Mouse (Mus musculus) cerebellum, adult 18-20 months (tissue): ENCODE measurements at regions not wholly inside any gene's neighbourhood (a gene's known extent, or its start where the extent isn't known, plus 50 kb on each side); places are given as distances from the start of the nearest gene placed in this dataset.
A peak's percentile ranks its signal among the peaks of the same experiment; 100 is the strongest.

Experiments used
- DNase-seq, 2 experiments: peaks; one replicate each; pipeline ENCODE4 v3.0.0; 2021

DNA sequence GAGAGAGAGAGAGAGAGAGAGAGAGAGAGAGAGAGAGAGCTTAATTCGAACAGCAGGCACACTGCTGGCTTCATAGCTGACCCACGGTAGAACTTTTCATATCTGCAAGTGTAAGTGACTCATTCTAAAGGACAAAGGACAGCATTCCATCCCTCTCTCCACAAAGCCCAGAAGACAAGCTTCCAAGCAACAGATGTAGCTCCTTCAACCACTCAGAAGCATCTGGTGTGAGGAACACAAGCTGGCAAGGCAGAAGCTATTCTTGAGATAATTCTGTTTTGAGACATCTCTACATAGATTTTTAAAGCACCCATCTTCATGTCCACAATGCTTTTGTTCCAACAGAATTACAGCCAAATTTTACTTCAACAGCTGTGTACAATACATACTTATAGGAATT is 294.2 kb upstream of the Gria1 start:
- DNase-seq: no peak

DNA sequence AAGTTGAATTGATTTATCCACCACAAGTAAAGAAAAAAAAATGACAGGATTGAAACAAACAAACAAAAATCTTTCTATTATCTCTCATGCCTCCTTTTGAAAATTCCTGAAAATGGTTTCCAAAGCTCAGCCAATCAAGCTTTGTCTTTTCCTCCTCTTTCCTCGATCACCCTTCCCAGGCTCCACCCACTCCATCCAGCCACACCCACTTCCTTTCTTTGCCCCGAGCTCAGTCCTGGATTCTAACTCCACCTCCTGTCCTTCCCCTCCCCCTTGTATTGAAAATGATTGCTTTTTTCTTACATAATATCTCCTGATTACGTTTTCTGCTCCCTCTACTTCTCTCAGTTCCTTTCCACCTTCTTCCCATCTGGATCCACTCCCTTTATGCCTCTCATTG is 286.0 kb upstream of the Gria1 start:
- DNase-seq: no peak

DNA sequence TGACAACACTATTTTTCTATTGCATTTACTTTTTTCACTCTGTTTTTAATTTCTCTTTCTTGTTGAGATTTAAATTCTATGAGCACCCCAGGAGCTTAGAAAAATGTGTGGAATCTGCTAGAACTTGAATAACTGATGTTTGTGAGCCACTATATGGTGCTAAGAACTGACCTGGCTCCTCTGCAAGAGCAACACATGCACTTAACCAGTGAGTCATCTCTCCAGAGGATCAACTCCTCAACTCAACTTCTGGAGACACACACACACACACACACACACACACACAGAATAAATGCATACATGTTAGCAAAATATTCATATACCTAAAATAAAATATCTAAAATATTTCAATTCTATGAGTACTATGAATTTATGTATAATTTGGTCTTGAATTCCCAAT is 285.0 kb upstream of the Gria1 start:
- no peak for DNase-seq

DNA sequence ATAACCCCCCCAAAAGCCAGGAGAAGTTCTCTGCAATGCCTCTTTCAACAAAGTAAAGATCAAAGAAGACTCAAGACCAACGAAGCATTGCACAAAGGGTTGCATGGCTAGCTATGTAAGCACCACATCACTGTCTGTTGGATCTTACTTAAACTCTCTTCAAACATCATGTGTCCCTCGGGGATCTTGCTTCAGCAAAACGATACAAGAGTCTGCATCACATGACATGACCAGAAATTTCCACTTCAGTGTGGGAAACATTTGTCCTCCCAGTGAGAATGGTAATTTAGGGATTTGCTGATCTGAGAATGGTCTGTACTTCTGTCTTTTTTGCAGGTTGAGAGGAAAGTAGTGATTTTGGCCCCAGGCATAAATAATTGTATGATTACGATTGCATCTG is 283.6 kb upstream of the Gria1 start:
- DNase-seq: no peak

DNA sequence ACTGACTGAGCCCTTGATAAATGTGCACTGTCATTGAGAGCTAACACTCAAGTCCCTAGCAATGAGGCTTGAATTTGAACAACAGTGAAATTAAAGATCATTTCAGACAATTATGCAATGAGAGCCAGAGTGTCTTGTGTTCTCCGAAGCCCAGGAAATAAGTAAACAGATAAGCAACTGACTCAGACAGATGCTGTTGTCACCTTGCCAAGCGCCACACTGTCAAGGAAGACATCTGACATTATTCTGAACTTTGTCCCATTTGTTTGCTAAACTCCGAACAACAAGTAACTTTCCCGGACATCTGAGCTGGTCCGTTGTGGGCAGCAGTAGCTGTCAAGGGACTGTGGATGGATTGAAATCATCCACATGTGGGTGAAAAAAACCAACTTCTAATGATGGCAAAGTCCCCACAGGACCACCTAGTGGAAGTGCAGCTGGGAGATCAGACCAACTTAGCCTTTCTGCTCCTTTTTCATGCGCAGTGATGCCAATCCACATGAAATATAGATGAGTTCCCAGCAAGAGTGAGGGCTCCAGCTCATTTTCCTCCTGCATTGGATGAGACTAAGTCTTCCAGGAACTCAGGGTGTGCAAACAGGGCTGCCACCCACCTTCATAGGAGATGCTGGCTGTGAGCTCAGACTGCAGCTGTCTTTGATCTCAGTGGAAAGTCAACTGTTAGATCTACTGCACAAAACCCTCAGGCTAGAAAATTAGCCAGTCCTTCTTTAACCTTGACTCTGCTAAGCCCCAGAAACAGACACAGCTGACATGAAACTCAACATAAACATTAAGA is 282.8 kb upstream of the Gria1 start:
- DNase-seq: no peak

DNA sequence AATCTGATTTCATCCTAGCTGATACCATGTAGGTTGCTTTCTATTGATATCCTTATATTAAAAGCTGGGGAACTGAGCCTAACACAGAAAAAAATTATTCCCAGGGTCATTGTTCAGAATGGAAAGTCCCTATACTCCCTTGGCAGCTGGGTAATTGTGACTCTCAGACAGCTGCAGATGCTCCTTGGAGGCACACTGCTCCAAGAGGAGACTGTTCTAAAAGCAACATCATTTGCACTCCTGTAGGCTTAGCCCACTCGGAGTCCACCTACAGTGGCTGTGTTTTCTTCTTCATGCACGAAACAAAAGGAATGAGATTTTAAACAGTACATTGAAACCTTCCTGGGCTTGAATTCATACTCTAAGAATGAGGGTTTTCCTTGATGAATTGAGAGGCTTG is 269.3 kb upstream of the Gria1 start:
- no peak for DNase-seq

DNA sequence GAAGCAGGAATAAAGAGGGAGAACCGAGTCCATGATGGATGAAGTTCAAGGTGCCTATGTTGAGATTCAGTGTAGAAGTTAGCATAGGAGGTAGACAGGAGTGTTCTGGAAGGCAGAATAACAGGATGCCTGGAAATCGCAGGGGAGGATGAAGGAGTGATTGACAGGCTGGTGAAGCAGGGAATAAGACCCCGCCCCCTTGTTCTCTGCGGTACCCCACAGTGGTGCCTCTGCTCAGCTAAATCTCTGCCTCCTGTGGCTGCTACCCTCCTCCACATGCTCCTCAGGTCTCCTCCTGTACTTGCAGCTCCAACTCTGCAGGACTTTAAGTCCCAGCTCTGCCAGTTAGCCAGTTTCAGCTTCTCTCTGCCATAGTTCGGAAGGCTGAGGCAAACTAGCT is 261.2 kb upstream of the Gria1 start:
- DNase-seq: no peak

DNA sequence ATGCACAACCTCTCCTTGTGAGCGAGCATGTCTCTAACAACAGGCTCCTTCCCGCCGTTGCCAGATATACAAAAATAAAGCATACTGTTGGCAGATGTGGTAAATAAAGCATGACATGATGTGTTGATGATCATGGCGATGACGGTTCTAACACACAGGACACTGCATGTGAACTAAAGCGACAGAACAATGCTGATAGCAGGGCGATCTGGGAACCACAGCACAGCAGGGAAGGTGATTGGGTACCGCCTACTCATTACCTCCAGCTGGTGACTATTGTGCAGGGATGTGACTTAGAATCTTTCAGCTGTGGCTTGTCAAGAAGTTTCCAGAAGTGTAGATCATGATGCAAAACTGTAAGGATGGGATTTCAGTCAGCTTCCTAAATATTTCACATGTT is 260.5 kb upstream of the Gria1 start:
- no peak for DNase-seq

DNA sequence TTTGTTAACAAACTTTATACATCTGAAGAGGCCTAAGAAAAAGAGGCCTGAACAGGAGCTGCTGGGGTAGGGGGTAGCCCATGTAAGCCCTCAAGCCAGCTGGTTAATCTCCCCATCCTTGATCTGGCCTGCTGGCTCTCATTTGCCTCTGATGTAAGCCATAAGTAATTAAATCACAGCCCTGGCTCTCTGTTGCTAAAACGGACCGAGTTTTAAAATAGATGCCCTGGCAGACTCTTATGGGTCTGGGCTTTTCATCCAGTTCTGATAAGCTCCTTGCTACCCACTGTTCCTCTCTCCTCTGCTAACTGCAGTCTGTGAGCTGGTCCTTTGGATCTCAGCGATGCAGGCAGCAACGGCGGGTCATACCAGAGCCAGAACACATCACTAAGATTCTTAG is 259.3 kb upstream of the Gria1 start:
- no peak for DNase-seq

DNA sequence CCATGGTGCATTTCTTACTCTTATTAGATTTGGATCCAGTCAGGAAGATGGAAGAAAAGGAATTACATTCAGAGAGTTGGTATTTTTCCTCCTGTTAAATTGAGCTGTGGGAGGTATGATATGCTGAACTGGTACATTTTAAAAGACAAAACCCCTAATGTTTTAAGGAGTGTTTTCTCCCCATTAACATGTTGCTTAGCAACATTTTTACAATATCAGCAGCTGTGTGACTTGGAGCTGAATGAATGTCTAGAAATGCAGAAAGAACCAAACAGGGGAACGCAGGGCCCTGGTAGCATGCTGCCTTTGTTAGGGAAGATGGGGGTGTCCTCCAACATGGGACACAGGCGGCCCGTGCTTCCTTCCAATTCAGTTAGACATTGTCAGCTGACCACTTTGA is 257.5 kb upstream of the Gria1 start:
- DNase-seq: no peak

DNA sequence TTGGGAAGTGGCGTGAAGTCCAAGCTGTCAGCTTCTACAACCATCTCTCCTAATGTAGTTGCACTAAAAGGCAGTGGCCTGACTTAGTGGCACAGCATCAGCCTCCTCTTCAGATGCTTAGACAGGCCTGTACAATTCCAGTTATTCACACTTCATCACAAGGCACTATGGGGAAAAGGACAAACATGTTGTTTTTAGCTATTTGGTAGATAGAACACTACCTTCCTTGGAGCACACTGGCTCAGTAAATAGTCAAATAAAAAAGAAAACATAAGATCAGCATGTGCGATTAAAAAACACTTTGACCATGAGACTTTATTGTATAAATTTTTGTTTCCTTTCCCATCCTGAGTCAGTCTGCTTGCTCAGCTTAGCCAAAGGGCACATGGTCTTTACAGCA is 250.7 kb upstream of the Gria1 start:
- DNase-seq: no peak

DNA sequence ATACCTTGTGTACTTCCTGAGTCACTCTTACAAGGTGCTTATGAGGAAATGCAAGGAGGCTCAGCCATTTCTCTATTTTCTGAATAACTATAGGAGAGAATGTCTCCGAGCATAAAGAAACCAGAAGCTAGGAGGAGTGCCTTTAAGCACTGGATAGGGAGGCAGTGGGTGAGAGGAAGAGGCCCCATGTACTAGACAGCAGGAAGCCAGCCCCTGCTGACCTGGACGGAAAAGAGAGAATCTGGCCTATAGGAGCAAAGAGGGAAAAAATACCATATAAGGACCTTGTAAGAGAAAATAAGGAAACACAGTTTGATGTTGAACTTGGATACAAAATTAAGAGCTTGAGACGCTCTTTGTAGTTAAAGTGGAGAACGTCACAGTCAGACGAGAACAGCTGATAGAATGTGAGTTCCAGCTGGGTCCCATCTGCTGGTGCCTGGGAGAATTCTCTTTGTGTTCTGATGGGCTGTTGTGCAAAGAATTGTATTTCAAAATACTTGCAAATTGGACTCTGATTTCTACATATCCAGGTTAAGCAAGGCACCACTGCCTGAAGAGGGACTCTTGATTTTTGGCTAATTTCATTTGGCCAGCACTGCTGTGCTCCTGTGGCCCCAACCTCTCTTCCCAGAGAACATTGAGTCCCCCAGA is 248.6 kb upstream of the Gria1 start:
- no peak for DNase-seq

DNA sequence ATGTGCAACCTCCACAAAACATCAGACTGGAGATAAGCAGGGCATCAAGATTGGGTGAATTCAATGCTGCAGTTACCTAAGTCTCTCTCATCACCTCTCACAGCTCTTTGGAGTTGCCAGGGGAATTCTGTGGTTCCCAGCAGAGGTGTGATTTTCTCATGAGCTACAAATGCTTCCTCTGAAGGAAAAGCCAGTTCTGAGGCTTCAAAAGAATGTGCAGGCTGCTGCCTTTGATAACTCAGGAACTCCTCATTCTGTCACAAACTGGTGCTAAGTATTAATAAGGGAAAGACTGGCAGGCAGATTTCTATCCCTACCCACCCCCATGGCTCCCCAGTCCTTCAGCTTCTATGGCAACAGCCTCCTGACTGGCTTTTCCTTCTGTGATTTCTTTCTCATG is 243.8 kb upstream of the Gria1 start:
- DNase-seq: no peak

DNA sequence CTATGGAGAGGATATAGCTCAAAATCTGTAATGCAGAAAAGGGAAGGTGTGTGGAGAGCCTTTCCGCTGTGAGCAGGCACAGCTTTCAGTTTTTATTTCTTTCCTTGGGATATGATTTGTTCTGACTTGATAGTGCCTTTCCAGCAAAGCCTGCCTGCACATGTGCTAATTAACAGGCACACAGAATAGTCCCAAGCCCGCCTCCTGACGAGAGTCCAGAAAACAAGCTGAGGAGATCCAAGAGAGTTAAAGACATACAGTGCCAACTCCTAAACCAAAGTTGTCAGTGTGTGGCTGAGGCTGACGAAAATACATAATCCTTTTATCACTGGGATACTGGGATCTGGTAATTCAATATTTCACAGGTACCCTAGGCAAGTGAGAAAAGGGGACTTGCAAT is 224.8 kb upstream of the Gria1 start:
- no peak for DNase-seq

DNA sequence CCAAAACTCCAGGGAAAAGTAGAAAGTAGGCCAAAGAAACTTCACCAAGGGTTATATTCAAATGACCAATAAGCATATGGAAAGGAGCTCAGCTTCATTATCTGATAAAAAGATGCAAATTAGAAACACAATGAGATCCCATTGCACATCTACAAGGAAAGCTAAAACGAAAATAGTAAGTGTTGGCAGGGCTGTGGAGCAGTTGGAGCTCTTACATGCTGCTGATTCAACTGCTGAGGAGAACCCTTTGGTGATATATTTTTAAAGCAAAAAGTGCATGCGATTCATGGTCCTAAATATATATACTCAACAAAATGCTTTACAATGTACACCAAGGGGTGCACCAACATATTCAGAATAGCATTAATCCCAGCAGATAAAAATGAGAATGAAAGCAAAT is 218.5 kb upstream of the Gria1 start:
- no peak for DNase-seq

DNA sequence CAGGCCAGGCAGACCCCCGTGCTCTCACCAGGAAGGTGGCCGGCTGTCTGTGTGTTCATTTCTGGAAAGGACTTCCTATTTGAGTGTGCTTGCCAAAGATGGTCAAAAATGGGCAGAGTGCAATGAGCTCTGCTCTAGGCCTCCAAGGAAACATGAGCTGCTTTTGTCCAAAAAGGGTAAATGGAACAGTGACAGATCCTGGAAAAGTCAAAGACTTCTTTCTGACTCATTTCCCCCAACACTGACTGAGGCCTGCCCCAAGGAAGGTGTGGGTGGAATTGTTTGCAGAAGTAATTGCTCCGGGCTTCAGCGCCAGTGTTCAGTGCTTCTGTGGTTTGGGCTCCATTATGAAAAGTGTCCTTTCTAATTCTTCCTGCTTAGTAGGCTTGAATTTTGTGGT is 203.9 kb upstream of the Gria1 start:
- DNase-seq: no peak

DNA sequence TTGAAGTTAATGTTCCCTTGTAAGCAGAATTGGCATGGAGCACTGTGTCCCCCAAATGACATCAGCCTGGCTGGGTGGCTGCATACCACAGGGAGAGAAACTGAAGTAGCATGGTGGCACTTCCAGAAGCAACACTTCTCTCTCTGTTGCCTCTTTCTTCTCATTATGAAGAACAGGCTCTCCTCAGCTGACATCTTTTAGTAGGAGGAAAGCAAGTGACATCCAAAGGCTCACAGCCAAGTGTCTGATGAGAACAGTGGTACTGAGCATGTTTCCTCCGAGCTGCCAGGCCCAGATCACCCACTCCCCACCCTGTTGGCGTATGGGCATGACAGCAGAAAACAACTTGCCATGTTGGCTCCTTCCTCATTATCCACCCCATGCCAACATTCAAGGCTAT is 201.0 kb upstream of the Gria1 start:
- DNase-seq: no peak

DNA sequence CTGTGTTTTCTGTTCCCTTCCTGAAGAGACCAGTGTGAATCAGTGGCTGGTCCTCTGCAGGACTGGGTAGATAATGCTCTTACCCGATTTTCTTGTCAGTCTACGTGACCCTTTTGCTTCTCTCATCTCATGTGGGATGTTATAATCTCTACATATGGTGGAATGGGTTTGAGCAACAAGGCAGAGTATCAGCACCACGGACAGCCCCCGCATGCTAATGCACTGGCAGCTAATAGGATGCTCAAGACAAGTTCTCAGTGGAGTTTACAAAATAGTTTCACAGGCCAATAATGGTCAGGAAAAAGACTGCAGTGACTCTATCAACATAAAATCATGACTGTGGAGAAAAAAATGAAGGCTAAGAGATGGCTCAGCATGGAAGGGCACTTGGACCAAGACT is 199.1 kb upstream of the Gria1 start:
- no peak for DNase-seq

DNA sequence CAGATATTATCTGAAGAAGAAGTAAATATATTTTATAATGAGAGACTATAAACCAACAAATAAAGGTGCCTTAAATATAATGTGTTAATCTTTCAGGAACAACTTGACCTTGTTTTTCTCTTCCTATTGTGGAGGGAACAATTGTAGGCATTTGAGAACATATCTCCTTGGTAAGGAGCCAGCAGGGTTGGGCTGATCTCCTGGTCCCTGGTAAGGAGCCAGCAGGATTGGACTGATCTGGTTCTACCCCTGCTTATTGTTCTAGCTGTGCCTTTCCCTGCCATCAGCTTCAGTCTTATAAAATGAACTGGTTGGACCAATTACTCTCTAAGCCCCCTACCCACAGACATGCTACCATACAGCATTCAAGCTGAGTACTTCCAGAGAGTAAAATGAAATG is 187.7 kb upstream of the Gria1 start:
- DNase-seq: no peak

DNA sequence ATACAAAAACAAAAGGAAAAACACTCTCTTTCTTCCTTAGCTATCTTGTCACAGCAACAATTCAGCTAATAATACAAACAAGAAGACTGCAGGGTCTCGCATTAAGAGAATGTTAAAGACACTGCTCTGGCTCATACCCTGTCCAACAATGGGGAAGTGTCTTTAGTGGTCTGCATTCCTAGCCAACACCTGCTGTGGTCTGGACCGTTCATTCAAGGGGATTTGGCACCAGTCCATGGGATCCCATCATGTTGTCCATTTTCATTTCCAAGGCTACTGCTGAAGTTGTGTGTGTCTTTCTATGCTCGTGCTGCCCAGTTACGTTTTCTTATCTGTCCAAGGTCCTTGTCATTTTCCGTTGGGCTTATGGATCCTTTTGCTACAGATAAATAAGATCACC is 183.7 kb upstream of the Gria1 start:
- DNase-seq: no peak

DNA sequence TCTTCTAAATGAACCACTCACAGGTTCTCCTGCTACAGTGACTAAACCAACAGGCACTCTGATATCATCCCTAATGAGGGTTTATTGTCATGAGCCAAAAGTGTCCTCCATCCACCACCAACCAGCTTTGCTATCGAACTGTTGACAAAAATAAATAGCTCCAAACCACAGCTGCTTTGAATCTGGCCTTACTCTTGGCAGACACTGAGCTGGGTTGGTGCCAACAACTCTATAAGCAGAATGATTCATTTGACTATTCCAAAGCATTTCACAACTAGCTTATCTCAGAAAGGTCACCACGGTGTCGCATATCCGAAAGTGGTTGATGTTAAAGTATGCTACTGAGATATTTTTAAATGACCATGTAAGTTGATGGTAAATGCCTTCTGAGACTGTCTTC is 148.5 kb upstream of the Gria1 start:
- no peak for DNase-seq

DNA sequence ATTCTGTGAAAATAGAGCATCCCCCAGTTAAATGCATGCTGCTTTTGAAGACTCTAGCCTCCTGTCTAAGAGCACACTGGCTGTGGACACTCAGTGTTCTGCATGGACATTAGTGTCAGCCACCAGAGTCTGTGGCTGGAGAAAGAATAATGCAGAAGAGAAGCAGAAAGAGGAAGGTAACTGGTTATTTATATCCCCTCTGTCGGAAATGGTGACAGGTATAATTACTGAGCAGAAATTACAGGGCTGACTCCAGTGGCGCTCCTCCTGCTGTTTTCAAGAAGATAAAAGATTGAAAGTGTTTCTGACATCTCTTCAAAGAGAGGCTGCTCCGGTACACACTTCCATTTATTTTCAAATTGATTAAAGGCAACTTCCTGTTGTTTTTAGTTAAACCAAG is 139.5 kb upstream of the Gria1 start:
- DNase-seq: no peak

DNA sequence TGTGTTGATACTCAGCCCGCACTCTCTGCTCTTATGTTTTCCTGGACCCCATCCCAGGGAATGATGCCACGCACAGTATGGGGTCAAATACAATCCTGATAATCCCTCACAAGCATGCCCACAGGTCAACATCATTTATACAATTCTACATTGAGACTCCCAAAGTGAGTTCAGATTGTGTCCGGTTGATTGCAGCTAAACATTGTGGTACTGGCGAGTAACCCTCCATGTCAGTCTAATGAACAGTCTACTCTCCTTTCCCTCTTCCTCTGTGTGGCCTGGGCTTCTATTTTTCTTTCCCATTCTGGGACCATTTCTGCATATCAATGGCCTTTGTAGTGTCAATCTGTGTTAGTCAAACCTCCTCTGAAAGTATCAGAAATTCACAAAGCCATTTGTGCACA is 112.6 kb upstream of the Gria1 start:
- no peak for DNase-seq

DNA sequence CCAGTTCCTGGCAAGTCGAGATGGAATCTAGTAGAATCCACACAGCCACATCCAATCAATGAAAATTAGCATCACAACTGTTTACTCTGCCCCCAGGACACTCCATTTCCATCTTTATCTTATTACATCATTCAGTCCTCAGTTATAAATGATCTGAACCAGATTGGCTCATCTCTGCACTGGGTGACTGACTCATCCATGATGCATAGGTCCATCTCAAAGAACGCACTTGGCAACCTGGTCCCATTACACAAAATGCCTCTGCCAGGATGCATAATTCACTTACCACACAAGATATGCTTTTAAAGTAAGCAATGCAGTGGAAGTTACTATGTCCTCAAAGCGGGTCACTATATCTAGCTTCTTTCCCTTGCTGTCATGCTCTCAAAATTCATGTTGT is 110.0 kb upstream of the Gria1 start:
- DNase-seq: no peak

DNA sequence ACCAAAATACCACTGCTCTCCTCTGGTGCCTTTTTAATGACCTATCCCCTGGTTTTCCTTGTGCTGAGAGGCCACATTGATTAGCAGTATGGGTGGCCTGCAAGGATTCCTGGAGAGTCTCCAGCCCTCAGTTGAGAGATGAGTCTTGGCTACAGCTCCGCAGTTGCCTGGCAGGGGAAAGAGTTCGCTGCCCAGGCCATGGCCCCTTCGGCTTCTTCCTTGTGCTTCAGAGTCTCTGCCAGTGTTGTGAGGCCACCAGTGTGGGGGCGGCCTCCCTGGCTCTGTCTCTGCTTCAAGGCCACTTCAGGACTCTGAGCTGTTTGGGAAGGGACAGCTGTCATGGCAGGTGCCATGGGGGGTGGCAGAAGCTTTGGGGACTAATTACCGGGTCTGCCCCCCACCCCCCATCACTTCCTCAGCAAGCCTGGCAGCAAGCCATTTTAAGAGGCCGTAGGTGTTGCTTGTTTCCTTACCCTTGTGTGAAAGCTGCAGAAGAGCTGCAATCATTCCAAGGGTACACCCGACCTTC is 85.8 kb upstream of the Gria1 start:
- peak; percentile 1 to 3 for DNase-seq
